Mouse (Mus musculus) yolk sac, embryonic 10.5 days (tissue): Measurements from ENCODE around the gene Kpna1.
"Not testable (repeated sequence)": the region's sequence is repeated elsewhere in the genome, so short reads cannot be mapped to it uniquely, and the experiment has no call there.

Experiments
- DNase-seq: peaks from one replicate; pipeline ENCODE4 v3.0.0-alpha.2; 2017; ENCODE audit warnings: low spot score

The Kpna1 gene

GRCm38 (mm10) chr16:35992391-35992790, 13.8 kb downstream of the Kpna1 start:
- no peak for DNase-seq

- no peak for DNase-seq
These were observed 14.8 kb downstream of the Kpna1 start for GRCm38 (mm10) chr16:35993316-35993715.

- DNase-seq, result not testable (repeated sequence)
These were observed 20.3 kb downstream of the Kpna1 start for GRCm38 (mm10) chr16:35998852-35999251.

- no peak for DNase-seq
These were observed 29.8 kb downstream of the Kpna1 start for GRCm38 (mm10) chr16:36008396-36008795.

GRCm38 (mm10) chr16:36016335-36016734, 37.8 kb downstream of the Kpna1 start:
- DNase-seq, result no peak

GRCm38 (mm10) chr16:36028120-36028519, 49.6 kb downstream of the Kpna1 start:
- not testable (repeated sequence) for DNase-seq

- peak; percentile 91 for DNase-seq
These were observed 62.4 kb downstream of the Kpna1 start, which contains the start of gene Wdr5b for GRCm38 (mm10) chr16:36040640-36041624. Gene Wdr5b (plus strand): TSS chr16:36041190.

- DNase-seq, result no peak
These were observed 63.1 kb downstream of the Kpna1 start for GRCm38 (mm10) chr16:36041625-36042020.

- DNase-seq, result no peak
These were observed 64.5 kb downstream of the Kpna1 start for GRCm38 (mm10) chr16:36043073-36043472.

GRCm38 (mm10) chr16:36043964-36044363, 65.4 kb downstream of the Kpna1 start:
- no peak for DNase-seq

GRCm38 (mm10) chr16:36047538-36047937, 69.0 kb downstream of the Kpna1 start:
- DNase-seq, result no peak

- DNase-seq, result no peak
These were observed 72.9 kb downstream of the Kpna1 start for GRCm38 (mm10) chr16:36051491-36051890.

GRCm38 (mm10) chr16:36053524-36054275, 75.2 kb downstream of the Kpna1 start:
- DNase-seq, result no peak

GRCm38 (mm10) chr16:36054920-36055319, 76.4 kb downstream of the Kpna1 start:
- DNase-seq, result no peak

GRCm38 (mm10) chr16:36056416-36056815, 77.9 kb downstream of the Kpna1 start:
- no peak for DNase-seq

GRCm38 (mm10) chr16:36057933-36058475, 79.5 kb downstream of the Kpna1 start:
- DNase-seq, result no peak

- not testable (repeated sequence) for DNase-seq
These were observed 84.0 kb downstream of the Kpna1 start for GRCm38 (mm10) chr16:36062534-36062933.

- DNase-seq, result no peak
These were observed 84.8 kb downstream of the Kpna1 start for GRCm38 (mm10) chr16:36063315-36063714.

- no peak for DNase-seq
These were observed 86.4 kb downstream of the Kpna1 start for GRCm38 (mm10) chr16:36064904-36065303.

GRCm38 (mm10) chr16:36067694-36068093, 89.1 kb downstream of the Kpna1 start:
- no peak for DNase-seq

GRCm38 (mm10) chr16:36068356-36068755, 89.8 kb downstream of the Kpna1 start:
- no peak for DNase-seq

GRCm38 (mm10) chr16:36069819-36070575, 91.4 kb downstream of the Kpna1 start:
- no peak for DNase-seq
